Mouse (Mus musculus) liver, adult 2 months (tissue): ENCODE results near the gene Fhit.

Source experiments
- CTCF ChIP-seq: fragments of 200-500 bp; IDR thresholded peaks from 2 replicates; pipeline ENCODE4 v1.5.1; 2011; ENCODE audit warnings: low read depth, low read length, control low read depth
- POLR2A ChIP-seq: fragments of 200-500 bp; IDR thresholded peaks from 2 replicates; pipeline ENCODE4 v1.6.1; 2011; ENCODE audit warnings: low read length, control low read depth; ENCODE audit not compliant: insufficient read depth; ENCODE audit errors: extremely low read depth

- TF ChIP-seq POLR2A (no peak), CTCF (no peak)
These were observed 1187.4 kb downstream of the Fhit start for GRCm38 (mm10) chr14:9974402-9974801.
